Mouse (Mus musculus) megakaryocyte, embryonic 14.5 days (primary cell): ENCODE results near the gene Gbp10.
"Not testable (repeated sequence)": the region's sequence is repeated elsewhere in the genome, so short reads cannot be mapped to it uniquely, and the experiment has no call there.

Source experiments
- FLI1 ChIP-seq: IDR thresholded peaks from 2 replicates; pipeline ENCODE4 v1.6.1; 2012; ENCODE audit warnings: low read length, inconsistent platforms, mixed read lengths
- GATA1 ChIP-seq: IDR thresholded peaks from 3 replicates; pipeline ENCODE4 v1.6.1; 2012; ENCODE audit warnings: mixed read lengths, low read length, inconsistent platforms, borderline replicate concordance

- not testable (repeated sequence) for TF ChIP-seq GATA1, FLI1
These were observed 21.3 kb upstream of the Gbp10 start for GRCm38 (mm10) chr5:105260673-105261072.
